Mouse (Mus musculus) layer of hippocampus, adult 9-11 months (tissue): ENCODE results near the gene Efcab2.

Experiments
- DNase-seq: peaks from one replicate; pipeline ENCODE4 v3.0.0; 2022

The Efcab2 gene

GRCm38 (mm10) chr1:178405951-178406711, at the start of gene Efcab2:
Efcab2 (plus strand) TSS chr1:178406085.
- DNase-seq: peak; percentile 92

- DNase-seq: peak; percentile 91
These were observed 47.8 kb upstream of the Efcab2 start for GRCm38 (mm10) chr1:178357776-178358710.

GRCm38 (mm10) chr1:178360264-178360663, 45.6 kb upstream of the Efcab2 start:
- DNase-seq: no peak

- no peak for DNase-seq
These were observed 45.2 kb upstream of the Efcab2 start for GRCm38 (mm10) chr1:178360702-178361101.

- no peak for DNase-seq
These were observed 40.7 kb upstream of the Efcab2 start for GRCm38 (mm10) chr1:178365171-178365570.

GRCm38 (mm10) chr1:178368121-178368520, 37.8 kb upstream of the Efcab2 start:
- no peak for DNase-seq

- peak; percentile 97 for DNase-seq
These were observed 37.2 kb upstream of the Efcab2 start for GRCm38 (mm10) chr1:178368548-178369271.

- no peak for DNase-seq
These were observed 36.6 kb upstream of the Efcab2 start for GRCm38 (mm10) chr1:178369272-178369651.

GRCm38 (mm10) chr1:178372681-178373080, 33.2 kb upstream of the Efcab2 start:
- DNase-seq: no peak

- no peak for DNase-seq
These were observed 30.5 kb upstream of the Efcab2 start for GRCm38 (mm10) chr1:178375381-178375780.

GRCm38 (mm10) chr1:178376061-178376460, 29.8 kb upstream of the Efcab2 start:
- DNase-seq: no peak

GRCm38 (mm10) chr1:178376907-178377306, 29.0 kb upstream of the Efcab2 start:
- DNase-seq: no peak

GRCm38 (mm10) chr1:178378115-178378514, 27.8 kb upstream of the Efcab2 start:
- no peak for DNase-seq

GRCm38 (mm10) chr1:178379224-178379623, 26.7 kb upstream of the Efcab2 start:
- no peak for DNase-seq

- peak; percentile 62 for DNase-seq
These were observed 23.7 kb upstream of the Efcab2 start for GRCm38 (mm10) chr1:178382165-178382564.

- DNase-seq: no peak
These were observed 17.1 kb upstream of the Efcab2 start for GRCm38 (mm10) chr1:178388802-178389201.

GRCm38 (mm10) chr1:178389401-178389800, 16.5 kb upstream of the Efcab2 start:
- no peak for DNase-seq

- DNase-seq: no peak
These were observed 12.9 kb upstream of the Efcab2 start for GRCm38 (mm10) chr1:178392970-178393369.

GRCm38 (mm10) chr1:178395091-178395490, 10.8 kb upstream of the Efcab2 start:
- no peak for DNase-seq

GRCm38 (mm10) chr1:178396383-178396782, 9.5 kb upstream of the Efcab2 start:
- DNase-seq: no peak

GRCm38 (mm10) chr1:178399879-178400278, 6.0 kb upstream of the Efcab2 start:
- no peak for DNase-seq

GRCm38 (mm10) chr1:178400652-178401051, 5.2 kb upstream of the Efcab2 start:
- DNase-seq: no peak

GRCm38 (mm10) chr1:178401960-178402359, 3.9 kb upstream of the Efcab2 start:
- no peak for DNase-seq
